Mouse (Mus musculus): ENCODE results near the gene Coro2b. TPM values are rescaled to one million over a fixed set of nuclear protein-coding genes. Genes with fewer than 3 reads are reported as not detected.

Gene Coro2b
- polyA plus RNA-seq, 1 experiment, result not detected

DNA sequence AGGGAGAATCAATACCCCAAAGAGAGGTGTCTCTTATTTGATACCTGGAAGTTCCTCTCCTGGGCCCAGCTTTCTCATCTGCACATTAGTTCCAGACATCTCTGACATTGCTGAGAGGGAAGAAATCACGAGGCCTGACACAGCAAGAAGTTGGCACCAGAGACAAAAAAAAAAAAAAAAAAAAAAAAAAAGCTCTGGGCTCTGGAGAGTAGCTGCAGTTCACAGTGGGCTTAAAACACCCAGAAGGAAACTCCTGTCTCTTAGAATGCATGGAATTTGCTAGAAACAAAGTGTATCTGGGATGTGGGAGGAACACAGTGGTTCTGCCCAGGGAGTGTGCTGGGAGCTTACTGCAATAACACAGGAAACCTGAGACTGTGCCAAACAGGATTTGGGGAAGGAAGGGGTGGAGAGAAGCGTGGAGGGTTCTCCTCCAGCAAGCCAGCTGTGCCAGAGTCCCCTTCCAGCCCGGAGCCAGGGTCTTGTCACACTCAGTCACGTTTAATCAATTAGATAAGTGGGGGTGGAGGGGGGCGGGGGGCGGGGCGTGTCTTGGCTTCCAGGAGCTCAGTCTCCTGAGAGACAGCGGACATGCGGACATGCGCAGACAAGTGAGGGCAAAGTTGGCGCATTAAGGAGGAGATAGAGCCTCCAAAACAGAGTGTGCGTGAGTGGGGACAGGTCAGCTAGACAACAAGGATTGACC is 101.1 kb downstream of the Coro2b start:
- Histone ChIP-seq H3K27ac (ENCODE audit: insufficient read depth, low read depth, low read length) (peak overlapping the region; percentile 84), H3K4me1 (ENCODE audit: control insufficient read depth, insufficient read depth, low read length) (peaks cover 35% of the 10 kb centered on the region), H3K4me3 (ENCODE audit: insufficient read depth, low read depth, low read length) (no peak overlapping the region)
- no peak for TF ChIP-seq CTCF (IDR thresholded peaks at IDR 0.05; ENCODE audit: insufficient read depth, low read depth, low read length)
- TF ChIP-seq POLR2A (IDR thresholded peaks at IDR 0.05; ENCODE audit: insufficient read depth, low read depth, low read length), result no peak
- 11% methylated on average over 12 of the region's 12 CpGs for WGBS

GRCm38 (mm10) chr9:62432261-62433060 is 104.4 kb downstream of the Coro2b start:
- H3K27ac ChIP-seq (ENCODE audit: insufficient read depth, low read depth, low read length), result peak overlapping the region; percentile 26
- TF ChIP-seq CTCF (IDR thresholded peaks at IDR 0.05; ENCODE audit: insufficient read depth, low read depth, low read length), result no peak
- no peak for TF ChIP-seq POLR2A (IDR thresholded peaks at IDR 0.05; ENCODE audit: insufficient read depth, low read depth, low read length)
- no peak overlapping the region for H3K4me3 ChIP-seq (ENCODE audit: insufficient read depth, low read depth, low read length)
- H3K4me1 ChIP-seq (ENCODE audit: control insufficient read depth, insufficient read depth, low read length), result peaks cover 23% of the 10 kb centered on the region
- 62% methylated on average over 15 of the region's 15 CpGs for WGBS

DNA sequence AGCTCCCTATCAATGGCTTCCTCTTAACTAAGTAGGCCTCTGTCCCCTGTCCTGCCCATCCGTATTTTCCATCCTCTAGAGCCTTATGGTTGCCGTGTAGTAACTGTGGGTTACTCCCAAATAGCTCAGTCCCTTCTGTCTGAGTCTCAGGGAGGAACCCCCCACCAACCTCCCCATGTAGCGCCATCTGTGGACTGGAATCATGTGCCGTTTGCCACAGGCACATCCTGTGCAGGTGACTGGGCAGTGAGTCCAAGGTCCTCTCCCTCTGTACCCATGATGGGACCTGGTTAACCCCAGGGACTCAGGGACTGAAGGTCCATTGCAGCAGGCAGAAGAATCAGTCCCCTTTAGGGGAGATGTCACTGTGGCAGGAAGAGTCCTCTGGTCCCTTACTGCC is 106.1 kb downstream of the Coro2b start:
- TF ChIP-seq CTCF (IDR thresholded peaks at IDR 0.05; ENCODE audit: insufficient read depth, low read depth, low read length) (no peak), POLR2A (IDR thresholded peaks at IDR 0.05; ENCODE audit: insufficient read depth, low read depth, low read length) (no peak)
- Histone ChIP-seq H3K4me3 (ENCODE audit: insufficient read depth, low read depth, low read length) (no peak overlapping the region), H3K4me1 (ENCODE audit: control insufficient read depth, insufficient read depth, low read length) (peaks cover 21% of the 10 kb centered on the region), H3K27ac (ENCODE audit: insufficient read depth, low read depth, low read length) (no peak overlapping the region)
- WGBS, result 86% methylated on average over 4 of the region's 4 CpGs

GRCm38 (mm10) chr9:62427010-62427409 is 109.8 kb downstream of the Coro2b start:
- H3K27ac ChIP-seq (ENCODE audit: insufficient read depth, low read depth, low read length), result no peak overlapping the region
- 60% methylated on average over 8 of the region's 8 CpGs for WGBS
- TF ChIP-seq CTCF (IDR thresholded peaks at IDR 0.05; ENCODE audit: insufficient read depth, low read depth, low read length), result no peak
- no peak for TF ChIP-seq POLR2A (IDR thresholded peaks at IDR 0.05; ENCODE audit: insufficient read depth, low read depth, low read length)
- peaks cover 8% of the 10 kb centered on the region for H3K4me1 ChIP-seq (ENCODE audit: control insufficient read depth, insufficient read depth, low read length)
- no peak overlapping the region for H3K4me3 ChIP-seq (ENCODE audit: insufficient read depth, low read depth, low read length)

- Histone ChIP-seq H3K27ac (ENCODE audit: insufficient read depth, low read depth, low read length) (no peak overlapping the region), H3K4me1 (ENCODE audit: control insufficient read depth, insufficient read depth, low read length) (peaks cover 8% of the 10 kb centered on the region), H3K4me3 (ENCODE audit: insufficient read depth, low read depth, low read length) (no peak overlapping the region)
- TF ChIP-seq POLR2A (IDR thresholded peaks at IDR 0.05; ENCODE audit: insufficient read depth, low read depth, low read length) (no peak), CTCF (IDR thresholded peaks at IDR 0.05; ENCODE audit: insufficient read depth, low read depth, low read length) (no peak)
- 92% methylated on average over 6 of the region's 6 CpGs for WGBS
These were observed 110.3 kb downstream of the Coro2b start for GRCm38 (mm10) chr9:62426531-62426930.

- no peak overlapping the region for H3K4me3 ChIP-seq (ENCODE audit: insufficient read depth, low read depth, low read length)
- TF ChIP-seq POLR2A (IDR thresholded peaks at IDR 0.05; ENCODE audit: insufficient read depth, low read depth, low read length), result no peak
- no peak for TF ChIP-seq CTCF (IDR thresholded peaks at IDR 0.05; ENCODE audit: insufficient read depth, low read depth, low read length)
- whole genome bisulfite sequencing, result 90% methylated on average over 19 of the region's 19 CpGs
- H3K4me1 ChIP-seq (ENCODE audit: control insufficient read depth, insufficient read depth, low read length), result peaks cover 12% of the 10 kb centered on the region
- H3K27ac ChIP-seq (ENCODE audit: insufficient read depth, low read depth, low read length), result no peak overlapping the region
These were observed 110.8 kb downstream of the Coro2b start for GRCm38 (mm10) chr9:62426021-62426420.

DNA sequence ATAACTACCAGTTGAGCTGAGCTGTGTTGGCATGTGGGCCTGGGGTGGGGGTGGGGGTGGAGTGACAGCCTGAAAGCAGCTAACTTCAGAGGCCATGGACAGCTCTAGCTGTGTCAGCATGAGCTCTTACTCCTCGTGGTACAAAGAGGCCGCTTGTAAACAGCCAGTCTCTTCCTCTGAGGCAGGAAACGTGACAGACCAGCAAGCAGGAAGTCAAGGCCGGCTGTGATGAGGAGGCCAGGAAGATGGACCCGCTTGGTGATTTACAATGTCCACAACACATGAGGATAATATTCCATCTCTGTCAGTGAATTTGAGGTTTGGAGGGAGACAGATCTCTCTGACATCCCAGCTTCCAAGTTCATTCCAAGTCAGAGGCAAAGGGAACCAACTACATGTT is 111.6 kb downstream of the Coro2b start:
- Histone ChIP-seq H3K4me3 (ENCODE audit: insufficient read depth, low read depth, low read length) (no peak overlapping the region), H3K4me1 (ENCODE audit: control insufficient read depth, insufficient read depth, low read length) (peaks cover 19% of the 10 kb centered on the region), H3K27ac (ENCODE audit: insufficient read depth, low read depth, low read length) (no peak overlapping the region)
- 68% methylated on average over 5 of the region's 5 CpGs for WGBS
- no peak for TF ChIP-seq POLR2A (IDR thresholded peaks at IDR 0.05; ENCODE audit: insufficient read depth, low read depth, low read length)
- TF ChIP-seq CTCF (IDR thresholded peaks at IDR 0.05; ENCODE audit: insufficient read depth, low read depth, low read length), result no peak

DNA sequence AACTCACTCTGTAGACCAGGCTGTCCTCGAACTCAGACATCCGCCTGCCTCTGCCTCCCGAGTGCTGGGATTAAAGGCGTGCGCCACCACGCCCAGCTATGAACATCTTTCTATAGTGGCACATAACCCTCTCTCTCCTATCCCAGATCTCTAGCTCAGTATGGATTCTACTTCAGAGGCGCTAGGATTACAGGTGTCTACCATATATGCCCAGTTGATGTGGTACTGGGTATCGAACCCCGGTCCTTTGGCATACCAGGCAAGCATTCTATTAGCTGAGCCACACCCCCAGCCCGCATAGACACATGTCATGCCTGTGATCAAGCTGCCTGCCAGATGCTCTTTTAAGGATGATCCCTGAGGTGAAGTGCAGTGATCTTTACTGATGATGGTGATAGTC is 113.0 kb downstream of the Coro2b start:
- WGBS, result 94% methylated on average over 10 of the region's 10 CpGs
- Histone ChIP-seq H3K27ac (ENCODE audit: insufficient read depth, low read depth, low read length) (no peak overlapping the region), H3K4me3 (ENCODE audit: insufficient read depth, low read depth, low read length) (no peak overlapping the region), H3K4me1 (ENCODE audit: control insufficient read depth, insufficient read depth, low read length) (peaks cover 23% of the 10 kb centered on the region)
- no peak for TF ChIP-seq CTCF (IDR thresholded peaks at IDR 0.05; ENCODE audit: insufficient read depth, low read depth, low read length)
- no peak for TF ChIP-seq POLR2A (IDR thresholded peaks at IDR 0.05; ENCODE audit: insufficient read depth, low read depth, low read length)

GRCm38 (mm10) chr9:62422926-62423325 is 113.9 kb downstream of the Coro2b start:
- no peak overlapping the region for H3K27ac ChIP-seq (ENCODE audit: insufficient read depth, low read depth, low read length)
- peaks cover 23% of the 10 kb centered on the region for H3K4me1 ChIP-seq (ENCODE audit: control insufficient read depth, insufficient read depth, low read length)
- no peak overlapping the region for H3K4me3 ChIP-seq (ENCODE audit: insufficient read depth, low read depth, low read length)
- WGBS, result 87% methylated on average over 10 of the region's 10 CpGs
- TF ChIP-seq CTCF (IDR thresholded peaks at IDR 0.05; ENCODE audit: insufficient read depth, low read depth, low read length), result no peak

All from olfactory bulb, adult 2 months (tissue).